In genomic region chr19:29648550-29648914, GRCm38 (mm10) we compare ENCODE assay signal across 7 mouse cellular contexts. TPM values are rescaled to one million over a fixed set of nuclear protein-coding genes. Genes with fewer than 3 reads are reported as not detected.
DNase-seq lines count a peak whose midpoint lies in the region; ATAC-seq lines count a peak whose summit lies in the region.

No protein-coding gene starts in this region.

- no peaks in the 10 kb centered on the region for H3K9me3 ChIP-seq in lung, embryonic 15.5 days
- peaks cover 4% of the 10 kb centered on the region; the same call in 1 of the 2 replicates for H3K9me3 ChIP-seq in forebrain, embryonic 13.5 days (replicated peaks)
- no peaks in the 10 kb centered on the region for H3K9me3 ChIP-seq in limb, embryonic 12.5 days
- 0 out of 2 replicates have a peak, but pooled peaks cover 4% of the 10 kb centered on the region for H3K9me3 ChIP-seq in neural tube, embryonic 15.5 days (replicated peaks)

- no peak for ATAC-seq in lung, embryonic 15.5 days (ENCODE audit: borderline replicate concordance, extremely low read depth, low FRiP score, low TSS enrichment)
- no peak for ATAC-seq in forebrain, embryonic 13.5 days
- no peak; the same call in 1 of the 2 replicates for ATAC-seq in limb, embryonic 12.5 days (ENCODE audit: insufficient number of reproducible peaks, insufficient read depth, low FRiP score, low TSS enrichment, low read depth)
- no peak for ATAC-seq in neural tube, embryonic 15.5 days (ENCODE audit: low FRiP score)
- no peak for ATAC-seq in activated CD4-positive, CD25-positive, alpha-beta regulatory T cell, adult 4 months

- no peak overlapping the region for H3K27ac ChIP-seq in lung, embryonic 15.5 days
- peak overlapping the region; percentile 92; the same call in 1 of the 2 replicates for H3K27ac ChIP-seq in forebrain, embryonic 13.5 days
- H3K27ac ChIP-seq in limb, embryonic 12.5 days: no peak overlapping the region
- H3K27ac ChIP-seq in neural tube, embryonic 15.5 days (replicated peaks): peak overlapping the region; percentile 95

- DNase-seq in lung, postnatal 25 days (ENCODE audit: low spot score): no peak
- DNase-seq in left cerebral cortex, postnatal 36 days (ENCODE audit: low spot score in 2 of 2): no peak

- peaks cover 50% of the 10 kb centered on the region for H3K27me3 ChIP-seq in lung, embryonic 15.5 days
- H3K27me3 ChIP-seq in forebrain, embryonic 13.5 days: no peaks in the 10 kb centered on the region
- no peaks in the 10 kb centered on the region for H3K27me3 ChIP-seq in limb, embryonic 12.5 days
- H3K27me3 ChIP-seq in neural tube, embryonic 15.5 days (replicated peaks): no peaks in the 10 kb centered on the region

- H3K4me2 ChIP-seq in lung, embryonic 15.5 days: peak overlapping the region; percentile 78
- peak overlapping the region; percentile 66 for H3K4me2 ChIP-seq in forebrain, embryonic 13.5 days
- H3K4me2 ChIP-seq in limb, embryonic 12.5 days: peak overlapping the region; percentile 65
- peak overlapping the region; percentile 63 for H3K4me2 ChIP-seq in neural tube, embryonic 15.5 days

- 28% methylated on average over 4 of the region's 4 CpGs for WGBS in lung, embryonic 15.5 days
- WGBS in forebrain, embryonic 13.5 days: 23% methylated on average over 4 of the region's 4 CpGs
- WGBS in limb, embryonic 12.5 days: 30% methylated on average over 4 of the region's 4 CpGs
- 31% methylated on average over 4 of the region's 4 CpGs for WGBS in neural tube, embryonic 15.5 days

- peak overlapping the region; percentile 69 for H3K4me3 ChIP-seq in lung, embryonic 15.5 days
- H3K4me3 ChIP-seq in forebrain, embryonic 13.5 days: peak overlapping the region; percentile 81
- peak overlapping the region; percentile 77 for H3K4me3 ChIP-seq in limb, embryonic 12.5 days (replicated peaks)
- H3K4me3 ChIP-seq in neural tube, embryonic 15.5 days (replicated peaks): peak overlapping the region; percentile 94

- no peak overlapping the region for H3K9ac ChIP-seq in lung, embryonic 15.5 days
- no peak overlapping the region for H3K9ac ChIP-seq in forebrain, embryonic 13.5 days
- H3K9ac ChIP-seq in limb, embryonic 12.5 days (replicated peaks): peak overlapping the region; percentile 84; the same call in 1 of the 2 replicates
- 0 out of 2 replicates have a peak overlapping the region, but pooled peaks have one; percentile 6 for H3K9ac ChIP-seq in neural tube, embryonic 15.5 days (replicated peaks)

- peaks cover 5% of the 10 kb centered on the region; the same call in 1 of the 2 replicates for H3K4me1 ChIP-seq in lung, embryonic 15.5 days
- H3K4me1 ChIP-seq in forebrain, embryonic 13.5 days: no peaks in the 10 kb centered on the region
- no peaks in the 10 kb centered on the region; the same call in 1 of the 2 replicates for H3K4me1 ChIP-seq in limb, embryonic 12.5 days (replicated peaks)
- peaks cover 12% of the 10 kb centered on the region for H3K4me1 ChIP-seq in neural tube, embryonic 15.5 days

- intact Hi-C loops in left cerebral cortex, postnatal 36 days (cut with DNase I): no loop called here

- no peaks in the 10 kb centered on the region for H3K36me3 ChIP-seq in lung, embryonic 15.5 days
- 0 out of 2 replicates have a peak, but pooled peaks cover 4% of the 10 kb centered on the region for H3K36me3 ChIP-seq in forebrain, embryonic 13.5 days (ENCODE audit: poor library complexity, severe bottlenecking)
- H3K36me3 ChIP-seq in limb, embryonic 12.5 days: peaks cover 6% of the 10 kb centered on the region; the same call in 1 of the 2 replicates
- peaks cover 5% of the 10 kb centered on the region; the same call in 1 of the 2 replicates for H3K36me3 ChIP-seq in neural tube, embryonic 15.5 days

RNA-seq across cellular contexts. Expression of gene Ermp1, which starts 0.3 kb away (rescaled TPM):
- 6.9 and 7.9 TPM in 2 replicates for polyA plus RNA-seq in lung, embryonic 15.5 days (2015; fragmentation: Nextera tagmentation; extraction: Ambion mirVana)
- 6.1 and 6.3 TPM in 2 replicates for polyA plus RNA-seq in forebrain, embryonic 13.5 days (2015; fragmentation: Nextera tagmentation; extraction: Ambion mirVana)
- 18.3 and 19.2 TPM in 2 replicates for polyA plus RNA-seq in limb, embryonic 12.5 days (2016; fragmentation: Nextera tagmentation; extraction: Ambion mirVana)
- 11.7 and 12.8 TPM in 2 replicates for polyA plus RNA-seq in neural tube, embryonic 15.5 days (2015; fragmentation: Nextera tagmentation; extraction: Ambion mirVana)
- total RNA-seq in left cerebral cortex, postnatal 36 days (2021): 10 to 100 TPM; 35.5 to 35.9 TPM
- 10 to 100 TPM; 12.0 to 17.0 TPM for polyA plus RNA-seq in activated CD4-positive, CD25-positive, alpha-beta regulatory T cell, adult 4 months (2017; shearing (Covaris generic))

RNA-seq across cellular contexts. Expression of gene Mlana, which starts 49.1 kb away (rescaled TPM):
- polyA plus RNA-seq in lung, embryonic 15.5 days (2015; fragmentation: Nextera tagmentation; extraction: Ambion mirVana): not detected in 2 replicates
- polyA plus RNA-seq in forebrain, embryonic 13.5 days (2015; fragmentation: Nextera tagmentation; extraction: Ambion mirVana): not detected in 2 replicates
- polyA plus RNA-seq in limb, embryonic 12.5 days (2016; fragmentation: Nextera tagmentation; extraction: Ambion mirVana): not detected in 2 replicates
- not detected in 2 replicates for polyA plus RNA-seq in neural tube, embryonic 15.5 days (2015; fragmentation: Nextera tagmentation; extraction: Ambion mirVana)
- total RNA-seq in left cerebral cortex, postnatal 36 days (2021): under 1 TPM in 1 of 2 experiments, not detected in 1; 0.45 TPM
- not detected for polyA plus RNA-seq in activated CD4-positive, CD25-positive, alpha-beta regulatory T cell, adult 4 months (2017; shearing (Covaris generic))

Comparison
In these comparisons a context has a peak if more than half of its experiments do, and no peak if none do; other contexts are left out.
1. H3K27ac ChIP-seq: peak in forebrain, embryonic 13.5 days (single experiment) and neural tube, embryonic 15.5 days (single experiment); none in lung, embryonic 15.5 days (single experiment) and limb, embryonic 12.5 days (single experiment).
2. H3K9ac ChIP-seq: peak in limb, embryonic 12.5 days (single experiment) and neural tube, embryonic 15.5 days (single experiment); none in lung, embryonic 15.5 days (single experiment) and forebrain, embryonic 13.5 days (single experiment).
3. Peak in every context shown above with its lines, with median percentiles within 50 percentile points of each other: H3K4me2 ChIP-seq and H3K4me3 ChIP-seq.